Mouse (Mus musculus) right cerebral cortex, postnatal 36 days (tissue): ENCODE results near the gene Plcd1.

Experiments used
- DNase-seq, 2 experiments: peaks; one replicate each; pipeline ENCODE4 v3.0.0; 2022; ENCODE audit warnings: low spot score in 2 of 2, mixed read lengths in 1 of 2

The Plcd1 gene

DNA sequence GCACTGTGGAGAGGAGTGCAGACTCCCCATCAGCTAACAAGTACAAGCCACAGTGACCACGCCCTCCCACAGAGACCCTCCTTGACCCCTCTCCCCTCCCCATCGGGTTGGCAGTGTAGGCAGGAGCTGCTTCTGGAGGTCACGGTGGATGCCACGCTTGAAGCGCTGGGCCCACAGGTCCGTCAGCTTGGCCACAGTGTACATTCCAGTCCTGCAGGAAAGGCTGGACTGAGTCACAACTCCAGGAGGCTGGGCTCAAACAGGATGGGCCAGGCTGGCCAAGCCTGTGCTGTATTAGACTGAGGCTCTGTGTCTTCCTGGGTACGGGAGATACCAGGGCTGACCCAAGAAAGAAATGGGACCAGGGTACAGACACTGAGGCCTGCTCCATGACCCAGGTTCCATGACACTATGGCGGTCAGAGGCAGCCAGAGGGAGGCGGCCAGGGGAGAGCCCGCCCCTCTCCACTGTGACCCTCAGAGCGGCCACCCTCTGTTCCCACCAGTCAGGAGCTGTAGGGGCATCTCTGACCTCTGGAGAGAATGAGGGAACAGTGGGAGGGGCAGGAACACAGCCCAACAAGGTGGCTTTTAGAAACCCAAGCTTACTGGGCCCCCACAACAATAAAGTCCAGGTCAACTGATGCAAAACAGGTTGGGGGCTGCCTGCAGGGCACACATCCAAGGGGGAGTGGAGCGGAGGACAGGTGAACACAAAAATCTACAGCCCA is 1.6 kb downstream of the Plcd1 start:
- no peak for DNase-seq

DNA sequence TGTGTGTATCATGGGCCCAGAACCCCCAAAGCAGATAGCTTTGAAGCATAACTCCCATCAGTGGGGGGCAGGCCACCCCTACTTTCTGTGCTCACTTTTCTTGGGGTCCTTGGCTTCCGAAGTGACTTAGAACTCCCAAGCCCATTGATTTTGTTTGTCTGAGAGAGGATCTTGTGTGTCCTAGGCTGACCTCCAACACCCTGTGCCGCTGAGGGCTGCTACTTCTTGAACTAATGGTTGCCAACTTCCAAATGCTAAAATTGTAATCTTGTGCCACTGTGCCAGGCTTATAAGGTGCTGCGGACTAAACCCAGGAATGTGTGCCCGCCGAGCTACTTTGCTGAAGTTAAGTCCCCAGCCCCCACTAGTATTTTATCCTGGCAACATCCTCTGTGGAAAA is 2.8 kb downstream of the Plcd1 start:
- no peak for DNase-seq

GRCm38 (mm10) chr9:119089437-119089836 is 3.9 kb downstream of the Plcd1 start:
- no peak for DNase-seq

GRCm38 (mm10) chr9:119088148-119088801 is 5.0 kb downstream of the Plcd1 start:
- DNase-seq = peak; percentile 58 to 62

DNA sequence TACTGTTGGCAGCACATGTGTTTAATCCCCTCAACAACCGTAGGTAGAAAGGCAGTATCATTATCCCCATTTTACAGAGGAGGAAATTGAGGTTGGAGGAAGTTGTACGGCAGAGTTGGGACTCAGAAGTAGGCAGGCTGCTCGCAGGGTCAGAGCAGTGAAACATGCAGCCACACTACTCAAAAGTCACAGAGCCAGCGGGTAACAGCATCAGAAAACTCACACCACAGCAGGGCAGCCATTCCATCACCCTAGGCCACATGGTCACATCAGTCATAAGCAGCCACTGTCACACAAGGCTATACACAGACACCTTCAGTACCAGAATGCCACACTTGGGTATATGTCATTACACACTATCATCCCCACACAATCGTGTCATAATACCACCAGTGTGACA is 6.0 kb downstream of the Plcd1 start:
- no peak for DNase-seq

DNA sequence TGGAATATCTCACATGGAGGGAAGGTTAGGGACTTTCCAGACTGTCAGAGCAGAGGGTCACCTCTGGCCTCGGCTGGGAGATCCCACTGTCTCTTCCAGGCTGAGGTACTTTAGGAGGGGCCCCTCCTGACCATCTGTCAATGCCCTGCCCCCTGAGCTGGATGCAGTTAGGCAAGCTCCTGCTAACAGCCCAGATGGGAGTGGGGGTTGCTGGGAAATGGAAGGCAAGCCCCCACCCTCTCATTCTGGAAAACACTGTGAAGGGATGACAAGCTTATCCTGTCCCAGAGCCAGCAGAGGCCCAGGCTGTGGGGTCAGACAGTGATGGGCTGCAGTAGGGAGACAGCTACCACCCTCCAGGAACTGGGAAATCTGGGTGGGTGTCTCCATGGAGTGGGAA is 6.9 kb downstream of the Plcd1 start:
- no peak for DNase-seq

DNA sequence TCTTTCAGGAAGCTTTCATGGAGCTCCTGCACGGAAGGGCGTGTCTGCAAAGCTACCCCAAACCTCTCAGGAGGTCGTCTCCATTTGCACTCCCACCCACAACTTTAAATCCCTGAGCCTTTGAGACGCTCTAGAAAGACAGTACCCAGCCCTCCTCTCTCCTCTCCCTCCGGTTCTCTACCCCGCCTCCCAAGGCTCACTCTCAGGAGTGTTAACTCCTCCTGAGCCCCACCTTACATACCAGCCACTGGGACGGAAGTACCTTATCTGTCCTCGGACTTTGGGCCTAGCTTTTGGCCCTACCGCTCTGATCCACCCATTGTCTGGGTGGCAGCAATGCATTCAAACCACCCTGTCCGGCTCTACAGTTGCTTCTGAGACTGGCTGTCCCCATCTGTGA is 9.3 kb downstream of the Plcd1 start:
- DNase-seq = no peak

DNA sequence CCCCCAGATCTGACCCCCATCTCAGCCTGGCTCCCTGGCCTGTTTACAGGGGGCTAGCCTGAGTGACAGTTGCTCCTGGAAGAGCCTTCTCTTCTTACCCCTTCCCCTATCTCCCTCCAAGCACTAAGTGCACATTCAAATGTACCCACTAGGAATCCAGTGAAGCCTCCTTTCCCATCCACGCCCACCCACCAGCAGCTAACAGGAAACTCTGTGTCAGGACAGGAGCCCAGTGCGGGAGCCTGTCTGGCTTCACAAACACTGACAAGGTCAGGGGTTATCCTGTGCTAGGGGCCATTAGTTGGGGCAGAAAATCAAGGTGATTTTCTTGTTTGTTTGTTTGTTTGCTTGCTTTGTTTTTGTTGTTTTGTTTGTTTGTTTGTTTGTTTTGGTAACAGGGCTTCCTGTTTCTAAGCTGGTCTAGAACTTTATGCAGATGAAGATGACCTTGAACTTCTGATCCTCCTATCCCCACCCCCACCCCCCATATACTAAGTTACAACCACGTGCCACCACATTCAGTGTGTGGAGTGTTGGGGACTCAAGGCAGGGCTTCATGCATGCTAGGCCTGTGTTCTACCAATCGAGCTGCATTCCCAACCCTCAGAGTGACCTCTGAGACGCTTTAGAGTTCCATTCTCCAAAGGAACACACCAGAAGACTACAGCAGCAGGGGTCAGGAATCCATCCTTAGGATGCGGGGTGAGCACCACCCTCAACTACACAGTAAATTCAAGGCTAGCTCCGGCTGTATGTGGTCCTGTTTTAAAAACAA is 10.5 kb downstream of the Plcd1 start:
- DNase-seq = no peak

GRCm38 (mm10) chr9:119082039-119082438 is 11.3 kb downstream of the Plcd1 start:
- no peak for DNase-seq

- no peak for DNase-seq
These were observed 13.1 kb downstream of the Plcd1 start for GRCm38 (mm10) chr9:119080040-119080675.

DNA sequence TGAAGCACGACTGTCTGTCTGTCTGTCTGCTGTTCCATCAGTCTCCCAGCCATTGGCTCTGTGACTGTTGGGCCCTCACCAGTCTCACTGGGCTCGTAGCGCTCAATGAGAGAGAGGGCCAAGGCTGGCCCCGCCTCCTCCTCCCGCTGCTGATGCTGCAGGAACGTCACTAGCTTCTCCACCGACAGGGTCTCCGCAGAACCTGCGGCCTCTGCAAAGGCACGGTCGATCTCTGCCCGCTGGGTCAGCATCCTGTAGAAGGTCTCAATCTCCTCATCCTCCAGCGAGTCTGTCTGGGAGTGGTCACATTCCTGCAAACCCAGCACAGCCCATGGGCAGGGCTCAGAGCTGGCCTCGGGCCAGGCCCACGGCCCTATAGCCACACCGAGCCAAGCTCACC is 17.6 kb downstream of the Plcd1 start:
- DNase-seq = no peak

DNA sequence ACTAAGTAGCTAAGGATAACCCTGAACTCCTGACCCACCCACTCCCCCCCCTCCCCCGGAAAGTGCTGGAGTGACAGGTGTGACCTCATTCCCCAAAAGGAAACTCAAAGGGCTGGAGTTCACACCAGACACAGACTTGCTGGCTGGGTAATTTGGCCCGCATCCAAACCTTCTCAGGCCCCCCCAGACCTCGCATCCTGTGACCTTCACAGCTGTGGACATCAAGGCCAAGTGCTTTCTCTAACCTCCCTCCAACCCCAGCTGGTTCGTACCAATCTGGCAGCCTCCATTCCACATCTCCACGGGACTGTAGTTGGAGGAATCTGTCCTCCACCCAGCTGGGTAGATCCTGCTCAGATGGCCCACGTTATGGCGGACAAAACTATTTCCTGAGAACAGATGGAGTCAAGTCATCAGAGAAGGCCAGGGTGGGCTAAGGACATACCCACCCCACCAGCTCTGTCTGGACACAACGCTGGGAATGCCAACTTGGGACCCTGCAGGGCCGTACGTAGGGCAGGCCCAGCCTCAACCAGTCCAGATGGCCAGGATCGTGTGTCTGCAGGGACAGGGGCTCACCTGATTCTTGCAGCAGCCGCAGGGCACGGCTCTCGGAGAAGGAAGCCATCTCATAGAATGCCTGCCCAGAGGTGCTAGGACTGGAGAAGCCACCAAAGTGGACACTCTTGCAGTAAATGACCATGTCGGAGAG is 20.0 kb downstream of the Plcd1 start:
- DNase-seq = no peak

- DNase-seq = no peak
These were observed 21.5 kb downstream of the Plcd1 start for GRCm38 (mm10) chr9:119071786-119072185.

GRCm38 (mm10) chr9:119070173-119070825 is 23.0 kb downstream of the Plcd1 start:
- DNase-seq = no peak

- DNase-seq = no peak
These were observed 25.0 kb downstream of the Plcd1 start for GRCm38 (mm10) chr9:119068266-119068665.

GRCm38 (mm10) chr9:119067601-119068000 is 25.7 kb downstream of the Plcd1 start:
- DNase-seq = peak; percentile 61 to 66

DNA sequence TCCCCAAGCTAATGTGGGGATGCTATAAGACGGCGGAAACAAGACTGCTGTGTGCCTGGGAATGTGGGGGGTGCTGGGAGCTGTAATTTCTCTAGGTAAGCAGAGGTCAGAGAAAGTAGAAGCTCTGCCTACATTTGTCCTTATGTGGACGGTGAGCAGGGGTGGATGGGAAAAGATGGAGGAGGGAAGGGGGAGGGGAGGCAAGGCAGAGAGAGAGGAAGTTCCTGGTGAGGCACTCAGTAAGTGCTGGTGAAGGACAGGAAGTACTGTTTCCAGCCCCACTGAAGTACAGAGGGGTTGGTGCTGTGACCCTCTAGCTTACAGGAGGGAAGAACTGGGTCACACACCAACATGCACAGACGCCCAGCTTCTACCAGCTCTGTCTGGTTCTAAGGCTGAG is 29.0 kb downstream of the Plcd1 start:
- no peak for DNase-seq

- no peak for DNase-seq
These were observed 30.2 kb downstream of the Plcd1 start for GRCm38 (mm10) chr9:119063036-119063644.

- DNase-seq = no peak
These were observed 32.6 kb downstream of the Plcd1 start for GRCm38 (mm10) chr9:119060701-119061100.

DNA sequence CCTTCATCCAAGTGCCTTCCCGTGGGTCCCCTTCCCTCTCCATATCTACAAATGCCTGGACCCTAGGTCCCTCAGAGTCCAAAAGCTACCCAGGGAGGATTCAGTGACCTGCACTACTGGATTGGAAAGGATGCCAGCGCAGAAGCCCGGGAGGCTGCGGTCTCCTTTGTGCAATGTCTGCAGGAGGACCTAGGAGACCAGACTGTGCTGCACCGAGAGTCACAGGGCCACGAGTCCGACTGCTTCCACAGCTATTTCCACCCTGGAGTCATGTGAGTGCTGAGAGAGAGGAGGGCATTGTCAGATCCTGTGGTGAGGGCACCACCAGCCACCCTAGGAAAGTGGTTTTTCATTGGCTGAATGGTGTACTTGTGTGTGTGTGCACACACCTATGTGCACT is 35.1 kb downstream of the Plcd1 start:
- no peak for DNase-seq

GRCm38 (mm10) chr9:119055336-119055735 is 38.0 kb downstream of the Plcd1 start:
- no peak for DNase-seq
